Mouse (Mus musculus) liver, embryonic 16.5 days (tissue): Measurements from ENCODE around the gene Klhl25. TPM values are rescaled to one million over a fixed set of nuclear protein-coding genes. Genes with fewer than 3 reads are reported as not detected.
"Not testable (repeated sequence)": the region's sequence is repeated elsewhere in the genome, so short reads cannot be mapped to it uniquely, and the experiment has no call there.

ENCODE experiments used
- ATAC-seq: fragments of 200-750 bp; cut with Nextera tagmentation; 2 replicates; pipeline ENCODE4 v1.8.0; 2017; ENCODE audit warnings: low read depth, mild to moderate bottlenecking, moderate number of reproducible peaks, moderate library complexity
- H3K27ac ChIP-seq: fragments of 300-500 bp; sonication (generic); 2 replicates; pipeline ENCODE4 v1.5.1; 2014; ENCODE audit warnings: mild to moderate bottlenecking, low read length
- H3K27me3 ChIP-seq: fragments of 300-500 bp; sonication (generic); 2 replicates; pipeline ENCODE4 v1.6.1; 2014; ENCODE audit warnings: low read depth, low read length, mixed read lengths; ENCODE audit not compliant: control insufficient read depth, insufficient read depth
- H3K36me3 ChIP-seq: fragments of 300-500 bp; sonication (generic); 2 replicates; pipeline ENCODE4 v1.6.1; 2014; ENCODE audit warnings: mild to moderate bottlenecking; ENCODE audit not compliant: control insufficient read depth, insufficient read depth
- H3K4me1 ChIP-seq: fragments of 300-500 bp; sonication (generic); 2 replicates; pipeline ENCODE4 v1.6.1; 2014; ENCODE audit warnings: low read depth, low read length, mixed read lengths; ENCODE audit not compliant: control insufficient read depth
- H3K4me2 ChIP-seq: fragments of 300-500 bp; sonication (generic); 2 replicates; pipeline ENCODE4 v1.6.1; 2014; ENCODE audit warnings: low read depth, low read length, mixed read lengths
- H3K4me3 ChIP-seq: fragments of 300-500 bp; sonication (generic); 2 replicates; pipeline ENCODE4 v1.5.1; 2014; ENCODE audit warnings: low read depth, mild to moderate bottlenecking, low read length
- H3K9ac ChIP-seq: fragments of 300-500 bp; sonication (generic); 2 replicates; pipeline ENCODE4 v1.6.1; 2014; ENCODE audit warnings: low read depth, low read length
- H3K9me3 ChIP-seq: fragments of 300-500 bp; sonication (generic); replicated peaks from 2 replicates; pipeline ENCODE4 v1.6.1; 2016; ENCODE audit warnings: low read length; ENCODE audit not compliant: control insufficient read depth
- WGBS: fragments of 180-500 bp; shearing (Covaris S2); extraction: QIAGEN DNeasy Blood & Tissue Kit; methylation state at CpG from one replicate; pipeline ENCODE4 v1.1.7; 2014; ENCODE audit not compliant: insufficient replicate concordance; 5-methylcytosine and 5-hydroxymethylcytosine counted together
- polyA plus RNA-seq: library from polyadenylated mRNA; unstranded; fragments of >200 nt; fragmentation: Nextera tagmentation; extraction: Ambion mirVana; gene quantifications from 2 replicates; pipeline ENCODE4 v1.2.1, GENCODE M21; 2015

Klhl25 gene
- polyA plus RNA-seq, 1 experiment from 2014 or later, result 22.5 TPM

DNA sequence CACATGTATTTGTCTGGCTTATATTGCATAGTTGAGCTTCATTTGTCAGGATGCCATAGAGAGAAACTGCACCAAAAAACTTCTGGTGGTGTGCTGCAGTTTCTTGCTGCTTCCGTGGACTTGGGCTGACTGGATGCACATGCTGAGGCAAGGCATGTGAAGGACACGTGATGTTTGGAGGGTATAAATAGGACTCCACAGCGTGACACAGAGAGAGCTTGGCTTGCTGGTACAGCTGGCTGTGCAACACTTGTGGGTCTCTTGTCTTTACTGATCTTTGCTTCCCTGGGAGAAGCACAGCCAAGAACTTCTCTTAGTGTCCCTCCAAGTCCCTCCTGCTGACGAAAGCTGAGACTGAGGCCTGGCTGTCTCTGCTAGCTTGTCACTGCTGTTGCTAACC, 69.6 kb downstream of the Klhl25 start:
- H3K9me3 ChIP-seq, result no peaks in the 10 kb centered on the region
- 64% methylated on average over 4 of the region's 4 CpGs for WGBS
- H3K9ac ChIP-seq, result no peak overlapping the region
- H3K4me3 ChIP-seq, result no peak overlapping the region
- no peaks in the 10 kb centered on the region for H3K27me3 ChIP-seq
- no peak overlapping the region for H3K4me2 ChIP-seq
- H3K36me3 ChIP-seq, result no peaks in the 10 kb centered on the region
- no peaks in the 10 kb centered on the region for H3K4me1 ChIP-seq
- ATAC-seq, result no peak
- no peak overlapping the region for H3K27ac ChIP-seq

DNA sequence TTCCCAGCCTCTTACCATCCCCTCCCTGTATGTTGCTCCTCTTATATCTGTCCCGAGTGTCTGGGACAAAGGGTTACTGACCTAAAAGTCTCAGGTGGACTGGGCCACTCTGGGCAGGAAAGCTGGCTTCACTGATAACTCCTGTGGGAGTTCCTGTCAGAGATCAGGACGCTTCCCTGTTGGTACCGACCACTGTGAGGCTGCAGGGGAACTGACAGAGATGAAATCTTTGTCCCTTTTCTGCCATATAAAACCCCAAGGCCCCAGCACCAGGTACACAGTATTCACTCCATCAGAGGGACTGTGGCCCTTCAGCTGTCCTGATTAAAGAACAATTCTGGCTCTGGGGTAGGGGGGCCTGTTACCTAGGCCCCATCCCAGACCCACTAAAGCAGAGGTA, 71.6 kb downstream of the Klhl25 start:
- H3K4me1 ChIP-seq, H3K4me2 ChIP-seq, H3K27me3 ChIP-seq, H3K4me3 ChIP-seq, H3K9ac ChIP-seq, H3K27ac ChIP-seq, H3K9me3 ChIP-seq, H3K36me3 ChIP-seq, ATAC-seq: not testable (repeated sequence)
- 14% methylated on average over 3 of the region's 3 CpGs for WGBS
